Mouse (Mus musculus) small intestine, adult 2 months (tissue): ENCODE data around the gene Nudt11.

Experiments
- CTCF ChIP-seq: fragments of 200-500 bp; IDR thresholded peaks from 2 replicates; pipeline ENCODE4 v1.5.1; 2012; ENCODE audit warnings: low read depth, mild to moderate bottlenecking, control low read depth, inconsistent platforms, low read length, moderate library complexity, mixed read lengths; ENCODE audit not compliant: insufficient replicate concordance, insufficient read length; ENCODE audit errors: extremely low read depth
- POLR2A ChIP-seq: fragments of 200-500 bp; IDR thresholded peaks from 2 replicates; pipeline ENCODE4 v1.6.1; 2012; ENCODE audit warnings: low read depth, mild to moderate bottlenecking, control low read depth, inconsistent platforms, low read length, moderate library complexity

DNA sequence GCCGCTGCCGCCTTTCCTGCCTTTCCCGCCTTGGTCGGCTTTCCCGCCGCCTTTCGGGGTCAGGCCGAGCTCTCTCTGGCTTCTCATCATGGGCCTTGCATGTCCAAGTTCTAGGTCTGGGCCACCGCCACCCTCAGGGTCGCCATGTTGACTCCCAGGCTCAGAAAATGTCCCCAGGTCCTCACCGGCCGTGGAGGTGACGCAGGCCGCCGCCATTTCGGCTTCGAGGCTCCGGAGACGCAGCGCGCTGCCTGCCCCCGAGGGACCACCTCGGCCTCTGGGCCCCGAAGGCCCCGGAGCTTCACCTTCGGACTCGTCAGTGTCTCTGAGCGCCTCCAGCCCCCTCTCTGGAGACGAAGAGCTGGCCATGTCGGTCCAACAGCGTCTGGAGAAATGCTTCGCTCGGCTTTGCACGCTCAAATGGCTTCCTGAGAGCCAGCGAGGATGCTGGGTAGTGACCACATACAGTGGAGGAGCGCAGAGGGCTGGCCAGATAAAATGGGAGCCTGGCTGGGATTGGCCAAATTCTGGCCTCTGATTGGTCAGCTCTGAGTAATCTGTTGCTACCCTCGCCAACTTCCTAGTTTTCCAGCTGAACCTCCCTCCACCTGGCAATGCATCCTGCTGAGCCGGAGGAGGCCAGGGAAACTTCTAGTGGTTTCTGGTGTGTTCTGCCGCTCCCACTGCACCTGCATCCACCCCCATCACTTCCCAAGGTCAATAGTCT is 35.9 kb downstream of the Nudt11 start, which contains the start of gene AU022751:
- TF ChIP-seq CTCF = no peak
- TF ChIP-seq POLR2A = no peak
